Mouse (Mus musculus) spleen, adult 2 months (tissue): ENCODE measurements around the gene 5730409E04Rik.

ENCODE experiments used
- CTCF ChIP-seq: fragments of 200-500 bp; IDR thresholded peaks from 2 replicates; pipeline ENCODE4 v1.5.1; 2011; ENCODE audit warnings: mild to moderate bottlenecking, inconsistent platforms; ENCODE audit not compliant: insufficient read depth, insufficient read length, insufficient replicate concordance; ENCODE audit errors: extremely low read depth
- POLR2A ChIP-seq: fragments of 200-500 bp; IDR thresholded peaks from 2 replicates; pipeline ENCODE4 v1.6.1; 2011; ENCODE audit warnings: low read depth, low read length, inconsistent platforms

DNA sequence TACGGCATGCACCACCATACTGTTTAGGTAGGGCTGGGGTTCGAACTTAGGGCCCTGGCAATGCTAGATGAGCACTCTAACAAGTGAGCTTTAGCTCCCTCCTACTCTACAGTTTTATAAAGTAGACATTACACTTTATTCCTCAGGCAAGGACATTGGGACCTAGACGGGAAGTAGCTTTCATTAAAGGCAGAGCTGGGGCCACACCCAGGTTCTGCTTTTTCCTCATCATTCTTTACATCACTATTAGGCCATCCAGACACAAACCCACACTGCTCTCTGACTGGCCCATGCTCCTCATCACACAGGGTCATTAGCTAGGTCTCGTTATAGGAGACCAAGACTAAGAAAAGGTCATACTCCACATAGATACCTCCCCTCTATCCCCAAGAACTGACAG lies 34.2 kb downstream of the 5730409E04Rik start:
- no peak for TF ChIP-seq CTCF
- no peak for TF ChIP-seq POLR2A
